Mouse (Mus musculus) heart, embryonic 14.5 days (tissue): Measurements from ENCODE around the gene A1bg. TPM values are rescaled to one million over a fixed set of nuclear protein-coding genes. Genes with fewer than 3 reads are reported as not detected.

Experiments
- ATAC-seq: fragments of 200-750 bp; cut with Nextera tagmentation; 2 replicates; pipeline ENCODE4 v1.8.0; 2017; ENCODE audit warnings: low read depth, moderate TSS enrichment; ENCODE audit not compliant: insufficient number of reproducible peaks, insufficient read depth, low FRiP score
- H3K27ac ChIP-seq, 2 experiments: fragments of 200-500 bp in 1 of 2; fragments of 300-500 bp in 1 of 2; sonication (generic) in 1 of 2; replicated peaks in 1 of 2; 2 replicates each; pipeline ENCODE4 v1.5.1; 2012 to 2014; ENCODE audit warnings: low read depth in 2 of 2, low read length in 2 of 2, control low read depth in 1 of 2, mild to moderate bottlenecking in 1 of 2, mixed read lengths in 1 of 2; ENCODE audit not compliant: control insufficient read depth in 1 of 2, insufficient read depth in 1 of 2
- H3K27me3 ChIP-seq: fragments of 300-500 bp; sonication (generic); 2 replicates; pipeline ENCODE4 v1.6.1; 2014; ENCODE audit warnings: mild to moderate bottlenecking, low read length, control low read depth; ENCODE audit not compliant: control insufficient read depth, insufficient read depth
- H3K36me3 ChIP-seq: fragments of 300-500 bp; sonication (generic); 2 replicates; pipeline ENCODE4 v1.6.1; 2014; ENCODE audit warnings: mild to moderate bottlenecking, control low read depth, low read length, mixed read lengths; ENCODE audit not compliant: control insufficient read depth, insufficient read depth
- H3K4me1 ChIP-seq, 2 experiments: fragments of 200-500 bp in 1 of 2; fragments of 300-500 bp in 1 of 2; sonication (generic) in 1 of 2; 2 replicates each; pipeline ENCODE4 v1.6.1; 2012 to 2014; ENCODE audit warnings: low read length in 2 of 2, control low read depth in 1 of 2, mixed read lengths in 1 of 2; ENCODE audit not compliant: control insufficient read depth in 2 of 2, insufficient read depth in 2 of 2
- H3K4me2 ChIP-seq: fragments of 300-500 bp; sonication (generic); 2 replicates; pipeline ENCODE4 v1.6.1; 2014; ENCODE audit warnings: mild to moderate bottlenecking, low read length
- H3K4me3 ChIP-seq, 2 experiments: fragments of 200-500 bp in 1 of 2; fragments of 300-500 bp in 1 of 2; sonication (generic) in 1 of 2; 2 replicates each; pipeline ENCODE4 v1.5.1; 2012 to 2014; ENCODE audit warnings: low read length in 2 of 2, mild to moderate bottlenecking in 2 of 2, control low read depth in 1 of 2, low read depth in 1 of 2, moderate library complexity in 1 of 2; ENCODE audit not compliant: control insufficient read depth in 1 of 2, insufficient read depth in 1 of 2
- H3K9ac ChIP-seq: fragments of 300-500 bp; sonication (generic); 2 replicates; pipeline ENCODE4 v1.6.1; 2014; ENCODE audit warnings: mild to moderate bottlenecking, low read length
- H3K9me3 ChIP-seq: fragments of 300-500 bp; sonication (generic); 2 replicates; pipeline ENCODE4 v1.6.1; 2016; ENCODE audit warnings: low read length, control low read depth; ENCODE audit not compliant: control insufficient read depth
- WGBS: fragments of 180-500 bp; shearing (Covaris S2); extraction: QIAGEN DNeasy Blood & Tissue Kit; methylation state at CpG from one replicate; pipeline ENCODE4 v1.1.7; 2014; 5-methylcytosine and 5-hydroxymethylcytosine counted together
- polyA plus RNA-seq: library from polyadenylated mRNA; unstranded; fragments of >200 nt; fragmentation: Nextera tagmentation; extraction: Ambion mirVana; gene quantifications from 2 replicates; pipeline ENCODE4 v1.2.1, GENCODE M21; 2014

A1bg gene
- polyA plus RNA-seq, 1 experiment from 2014 or later: not detected

DNA sequence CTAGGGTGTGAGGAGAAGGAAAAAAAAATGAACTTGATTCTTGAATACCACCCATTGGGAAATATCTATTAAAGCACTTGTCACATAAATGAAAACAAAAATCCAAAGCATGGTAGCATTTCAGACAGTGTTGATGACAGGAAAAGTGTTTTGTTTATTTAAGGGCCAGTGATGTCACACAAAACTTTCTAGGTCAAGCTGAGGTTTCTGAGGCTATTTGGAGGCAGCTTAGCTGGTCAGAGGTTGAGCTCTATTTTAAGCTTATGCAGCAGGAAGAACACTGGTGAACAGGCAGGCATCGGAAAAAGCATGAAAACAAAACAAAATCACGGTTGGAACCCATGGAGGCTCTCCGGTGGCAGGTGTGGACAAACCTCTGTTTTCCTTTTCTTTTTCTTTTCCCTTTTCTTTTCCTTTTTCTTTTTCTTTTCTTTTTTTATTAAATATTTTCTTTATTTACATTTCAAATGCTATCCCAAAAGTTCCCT, 29.8 kb downstream of the A1bg start:
- Histone ChIP-seq H3K36me3 (no peaks in the 10 kb centered on the region), H3K4me3 (no peak overlapping the region), H3K4me1 (peaks cover 2 to 13% of the 10 kb centered on the region in 2 experiments; a peak in 3 of 4 replicates), H3K27me3 (no peaks in the 10 kb centered on the region), H3K9ac (no peak overlapping the region), H3K27ac (peak overlapping the region in 1 of 2 experiments; percentile 5; a peak in 1 of 4 replicates), H3K9me3 (no peaks in the 10 kb centered on the region), H3K4me2 (no peak overlapping the region)
- no peak for ATAC-seq
- 25% methylated on average over 3 of the region's 3 CpGs for WGBS

DNA sequence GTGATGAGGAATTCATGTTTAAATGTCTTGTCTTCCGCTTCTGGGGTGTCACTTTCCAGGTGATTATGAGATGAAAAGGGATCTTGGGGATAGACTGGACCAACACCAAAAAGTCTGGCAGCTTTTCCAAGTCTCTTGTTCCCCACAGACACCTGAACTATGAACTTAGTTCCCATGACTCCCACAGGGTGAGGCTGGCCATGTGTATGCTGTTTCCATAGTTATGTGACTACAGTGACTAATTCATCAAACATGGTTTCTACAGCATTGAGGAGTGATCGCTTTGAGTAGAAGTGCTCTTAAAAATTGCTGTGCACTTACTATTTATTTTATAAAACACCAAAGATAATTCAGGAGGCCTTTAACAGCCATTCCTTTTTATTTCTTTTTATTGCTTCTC, 34.1 kb downstream of the A1bg start:
- no peaks in the 10 kb centered on the region for H3K9me3 ChIP-seq
- ATAC-seq: no peak
- H3K36me3 ChIP-seq: no peaks in the 10 kb centered on the region
- no peak overlapping the region for H3K4me3 ChIP-seq
- H3K9ac ChIP-seq: no peak overlapping the region
- peaks cover 2 to 13% of the 10 kb centered on the region in 2 experiments; a peak in 3 of 4 replicates for H3K4me1 ChIP-seq
- 85% methylated on average over 2 of the region's 2 CpGs for WGBS
- no peaks in the 10 kb centered on the region for H3K27me3 ChIP-seq
- no peak overlapping the region for H3K4me2 ChIP-seq
- H3K27ac ChIP-seq: no peak overlapping the region

DNA sequence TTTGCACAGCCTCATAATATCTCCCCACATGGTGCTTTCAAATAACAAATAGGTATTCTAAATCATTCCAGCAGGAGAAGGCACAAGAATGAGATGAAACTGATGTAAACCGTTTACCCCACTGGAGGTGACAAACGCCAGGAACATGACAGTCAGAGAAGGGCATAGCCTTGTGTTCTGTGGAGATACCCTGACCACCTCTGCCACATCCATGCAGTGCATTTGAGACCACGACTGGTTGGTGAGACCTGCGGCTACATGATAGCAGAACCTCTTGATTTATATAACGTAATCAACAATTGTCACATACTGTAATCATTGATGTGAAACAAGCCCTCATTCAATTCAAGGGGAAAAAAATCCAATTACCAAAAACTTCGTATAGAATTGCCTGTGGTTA, 47.1 kb downstream of the A1bg start:
- WGBS: 77% methylated on average over 6 of the region's 6 CpGs
- no peak overlapping the region for H3K4me2 ChIP-seq
- no peaks in the 10 kb centered on the region for H3K36me3 ChIP-seq
- H3K9ac ChIP-seq: no peak overlapping the region
- H3K4me1 ChIP-seq: no peaks in the 10 kb centered on the region
- no peaks in the 10 kb centered on the region for H3K9me3 ChIP-seq
- ATAC-seq: no peak
- H3K27ac ChIP-seq: no peak overlapping the region
- no peaks in the 10 kb centered on the region for H3K27me3 ChIP-seq
- no peak overlapping the region for H3K4me3 ChIP-seq

GRCm38 (mm10) chr15:60862417-60862816, 60.4 kb downstream of the A1bg start:
- Histone ChIP-seq H3K4me3 (no peak overlapping the region), H3K4me1 (no peaks in the 10 kb centered on the region), H3K36me3 (no peaks in the 10 kb centered on the region), H3K9ac (no peak overlapping the region), H3K27ac (no peak overlapping the region), H3K9me3 (no peaks in the 10 kb centered on the region), H3K27me3 (no peaks in the 10 kb centered on the region), H3K4me2 (no peak overlapping the region)
- WGBS: 78% methylated on average over 3 of the region's 3 CpGs
- no peak for ATAC-seq

DNA sequence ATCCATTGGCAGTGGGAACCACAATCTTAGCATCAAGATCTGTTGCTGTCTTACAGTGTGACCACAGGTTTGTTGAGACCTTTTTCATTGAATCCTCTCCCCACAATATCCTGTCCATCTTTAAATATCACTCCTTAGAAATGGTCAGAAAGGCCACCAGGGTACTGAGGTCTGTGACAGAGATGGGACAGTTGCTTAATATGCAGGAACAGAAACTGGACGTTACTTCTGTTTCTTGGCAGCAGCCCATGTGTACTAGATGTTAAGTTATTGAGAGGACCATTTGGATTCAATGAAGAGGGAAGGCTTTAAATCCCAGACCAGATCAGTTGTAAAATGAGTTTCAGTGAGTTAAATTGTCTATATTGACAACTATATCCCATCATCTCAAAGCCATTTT, 67.7 kb downstream of the A1bg start:
- WGBS: 68% methylated on average over 1 of the region's 1 CpGs
- peaks cover 6 to 7% of the 10 kb centered on the region in 2 experiments; a peak in 2 of 4 replicates for H3K4me1 ChIP-seq
- no peaks in the 10 kb centered on the region for H3K9me3 ChIP-seq
- no peak overlapping the region for H3K9ac ChIP-seq
- H3K36me3 ChIP-seq: no peaks in the 10 kb centered on the region
- H3K4me2 ChIP-seq: no peak overlapping the region
- no peak for ATAC-seq
- H3K27ac ChIP-seq: no peak overlapping the region
- H3K4me3 ChIP-seq: no peak overlapping the region
- no peaks in the 10 kb centered on the region for H3K27me3 ChIP-seq

- 61% methylated on average over 4 of the region's 4 CpGs for WGBS
- Histone ChIP-seq H3K27me3 (no peaks in the 10 kb centered on the region), H3K4me3 (no peak overlapping the region), H3K27ac (no peak overlapping the region), H3K9me3 (no peaks in the 10 kb centered on the region), H3K4me1 (peaks cover 7 to 8% of the 10 kb centered on the region in 2 experiments; a peak in 3 of 4 replicates), H3K9ac (no peak overlapping the region), H3K36me3 (no peaks in the 10 kb centered on the region), H3K4me2 (no peak overlapping the region)
- no peak for ATAC-seq
Measured at GRCm38 (mm10) chr15:60854151-60854550, 68.7 kb downstream of the A1bg start.

DNA sequence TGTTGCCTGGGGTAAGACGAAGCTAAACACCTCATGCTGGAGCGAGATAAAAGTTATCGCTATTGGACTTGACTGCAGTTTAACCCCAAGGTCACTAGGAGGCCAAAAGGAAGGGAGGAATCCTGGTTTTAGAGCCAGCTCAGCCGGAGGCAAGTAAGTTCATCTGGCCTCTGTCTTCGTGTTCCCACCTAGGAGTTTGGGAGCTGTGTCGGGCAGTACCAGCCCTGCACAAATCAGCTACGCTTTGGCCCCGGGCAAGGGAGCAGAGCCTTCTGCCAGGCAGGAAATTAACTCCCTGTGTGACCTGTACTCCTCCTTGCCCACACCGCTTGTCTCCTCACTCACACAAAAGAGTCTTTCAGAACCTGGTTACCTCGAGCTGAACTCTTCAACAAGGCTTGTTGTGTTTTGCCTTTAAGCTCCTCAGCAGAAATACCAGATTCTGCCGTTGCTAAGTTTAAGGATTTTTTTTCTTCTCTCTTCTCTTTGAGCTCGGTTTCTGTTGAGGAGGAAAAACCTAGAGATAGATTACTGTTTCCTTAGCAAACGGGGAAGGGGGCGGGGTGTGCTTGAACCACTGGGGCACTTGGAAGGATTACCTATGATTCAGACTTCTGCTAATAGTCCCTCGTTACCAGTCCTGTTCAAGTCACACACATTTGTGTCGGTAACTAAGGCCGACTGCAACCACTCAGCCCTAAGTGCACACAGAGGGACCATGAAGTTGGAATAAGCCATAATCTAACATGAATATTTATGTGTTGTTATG, 69.4 kb downstream of the A1bg start, which contains the start of gene Fam84b:
TSS of gene Fam84b (minus strand) at position 548 of the 769 bp plus-strand sequence.
- Histone ChIP-seq H3K27me3 (no peaks in the 10 kb centered on the region), H3K9ac (no peak within 1 kb of the TSS), H3K4me1 (peaks cover 7 to 11% of the 10 kb centered on the region in 2 experiments; a peak in 3 of 4 replicates), H3K27ac (peak within 1 kb of the TSS; percentile 16 to 53; a peak in 2 of 4 replicates), H3K4me2 (peak within 1 kb of the TSS; percentile 27), H3K4me3 (no peak within 1 kb of the TSS), H3K9me3 (no peaks in the 10 kb centered on the region), H3K36me3 (no peaks in the 10 kb centered on the region)
- 30% methylated on average over 17 of the region's 17 CpGs for WGBS
- peak; percentile 50; the same call in 1 of the 2 replicates for ATAC-seq
